Mouse (Mus musculus) forebrain, postnatal 0 days (tissue): Measurements from ENCODE around the gene Kcnma1. TPM values are rescaled to one million over a fixed set of nuclear protein-coding genes. Genes with fewer than 3 reads are reported as not detected.

Experiments used
- ATAC-seq: fragments of 200-750 bp; cut with Nextera tagmentation; 2 replicates; pipeline ENCODE4 v1.8.0; 2017; ENCODE audit warnings: mild to moderate bottlenecking, moderate library complexity
- DNase-seq: peaks from one replicate; pipeline ENCODE4 v3.0.0-alpha.2; 2015
- H3K27ac ChIP-seq: fragments of 300-500 bp; sonication (generic); 2 replicates; pipeline ENCODE4 v1.5.1; 2014; ENCODE audit warnings: low read depth, mild to moderate bottlenecking, antibody characterized with exemption, low read length, moderate library complexity, mixed read lengths
- H3K27me3 ChIP-seq: fragments of 300-500 bp; sonication (generic); 2 replicates; pipeline ENCODE4 v1.6.1; 2014; ENCODE audit warnings: mild to moderate bottlenecking, low read length, mixed read lengths; ENCODE audit not compliant: insufficient read depth
- H3K36me3 ChIP-seq: fragments of 300-500 bp; sonication (generic); 2 replicates; pipeline ENCODE4 v1.6.1; 2014; ENCODE audit warnings: mild to moderate bottlenecking, moderate library complexity; ENCODE audit not compliant: insufficient read depth
- H3K4me1 ChIP-seq: fragments of 300-500 bp; sonication (generic); 2 replicates; pipeline ENCODE4 v1.6.1; 2014; ENCODE audit warnings: antibody characterized with exemption; ENCODE audit not compliant: insufficient read depth
- H3K4me2 ChIP-seq: fragments of 300-500 bp; sonication (generic); 2 replicates; pipeline ENCODE4 v1.6.1; 2014; ENCODE audit warnings: low read depth, mild to moderate bottlenecking, moderate library complexity
- H3K4me3 ChIP-seq: fragments of 300-500 bp; sonication (generic); 2 replicates; pipeline ENCODE4 v1.5.1; 2014; ENCODE audit warnings: low read depth, low read length, mixed read lengths
- H3K9ac ChIP-seq: fragments of 300-500 bp; sonication (generic); 2 replicates; pipeline ENCODE4 v1.6.1; 2014; ENCODE audit warnings: mild to moderate bottlenecking
- H3K9me3 ChIP-seq: fragments of 300-500 bp; sonication (generic); 2 replicates; pipeline ENCODE4 v1.6.1; 2016; ENCODE audit warnings: low read length
- CTCF ChIP-seq: sonication (generic); IDR thresholded peaks from 2 replicates; pipeline ENCODE4 v1.5.1; 2016; ENCODE audit warnings: antibody characterized with exemption, control low read depth, low read depth
- WGBS: fragments of 180-500 bp; shearing (Covaris S2); extraction: QIAGEN DNeasy Blood & Tissue Kit; methylation state at CpG from one replicate; pipeline ENCODE4 v1.1.7; 2014; 5-methylcytosine and 5-hydroxymethylcytosine counted together
- polyA plus RNA-seq: library from polyadenylated mRNA; unstranded; fragments of >200 nt; fragmentation: Nextera tagmentation; extraction: Ambion mirVana; gene quantifications from 2 replicates; pipeline ENCODE4 v1.2.1, GENCODE M21; 2015
- total RNA-seq: library from RNA; depleted of rRNA; stranded (reverse); fragments of >200 nt; gene quantifications from 2 replicates; pipeline ENCODE4 v1.2.3, GENCODE M21; 2014

Kcnma1 gene
- total and polyA plus RNA-seq, 2 experiments from 2014 or later, result 18.7 to 35.8 TPM

GRCm38 (mm10) chr14:23899462-23899861 lies 114.8 kb downstream of the Kcnma1 start:
- 86% methylated on average over 5 of the region's 5 CpGs for WGBS

GRCm38 (mm10) chr14:23897815-23898214 lies 116.5 kb downstream of the Kcnma1 start:
- no peak overlapping the region for H3K9ac ChIP-seq
- H3K27ac ChIP-seq, result 0 out of 2 replicates have a peak overlapping the region, but pooled peaks have one; percentile 9
- ATAC-seq (no peak; the same call in 1 of the 2 replicates), DNase-seq (no peak)
- H3K27me3 ChIP-seq, result no peaks in the 10 kb centered on the region
- H3K4me1 ChIP-seq, result peaks cover 4% of the 10 kb centered on the region; the same call in 1 of the 2 replicates
- H3K9me3 ChIP-seq, result no peaks in the 10 kb centered on the region
- no peak for TF ChIP-seq CTCF
- WGBS, result 77% methylated on average over 5 of the region's 5 CpGs
- H3K4me3 ChIP-seq, result no peak overlapping the region
- H3K36me3 ChIP-seq, result no peaks in the 10 kb centered on the region
- H3K4me2 ChIP-seq, result no peak overlapping the region

More at GRCm38 (mm10) chr14:23899462-23899861, 114.8 kb downstream of the Kcnma1 start:
- Histone ChIP-seq H3K4me1 (peaks cover 5% of the 10 kb centered on the region; the same call in 1 of the 2 replicates), H3K27me3 (no peaks in the 10 kb centered on the region), H3K4me3 (no peak overlapping the region), H3K36me3 (no peaks in the 10 kb centered on the region), H3K9me3 (no peaks in the 10 kb centered on the region), H3K9ac (no peak overlapping the region), H3K27ac (no peak overlapping the region), H3K4me2 (no peak overlapping the region)
- ATAC-seq, result no peak
- no peak for DNase-seq
- TF ChIP-seq CTCF, result no peak

DNA sequence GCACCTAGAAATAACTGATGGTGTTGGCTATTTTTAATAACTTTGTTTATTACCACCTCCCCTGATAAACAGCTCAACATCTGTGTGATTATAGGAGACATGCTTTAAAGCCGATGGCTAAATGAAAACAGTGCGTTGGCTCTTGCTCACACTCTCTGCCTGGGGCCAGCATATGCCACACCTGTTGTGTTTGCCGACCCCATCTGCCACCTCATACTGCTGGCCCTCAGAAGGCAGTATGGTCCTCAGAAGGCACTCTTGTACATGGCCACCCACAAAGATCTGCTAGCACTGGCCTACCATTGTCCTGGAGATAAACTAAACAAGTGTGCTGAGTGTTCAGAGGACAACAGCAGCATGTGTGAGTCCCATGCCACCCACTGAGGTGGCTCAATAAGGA lies 118.3 kb downstream of the Kcnma1 start:
- H3K4me3 ChIP-seq, result no peak overlapping the region
- no peak overlapping the region for H3K4me2 ChIP-seq
- no peak for TF ChIP-seq CTCF
- no peaks in the 10 kb centered on the region for H3K36me3 ChIP-seq
- no peak overlapping the region for H3K27ac ChIP-seq
- 57% methylated on average over 3 of the region's 3 CpGs for WGBS
- H3K9me3 ChIP-seq, result no peaks in the 10 kb centered on the region
- H3K27me3 ChIP-seq, result no peaks in the 10 kb centered on the region
- no peak for ATAC-seq
- no peak for DNase-seq
- no peak overlapping the region for H3K9ac ChIP-seq
- H3K4me1 ChIP-seq, result 0 out of 2 replicates have a peak, but pooled peaks cover 3% of the 10 kb centered on the region

GRCm38 (mm10) chr14:23886112-23886511 lies 128.2 kb downstream of the Kcnma1 start:
- no peaks in the 10 kb centered on the region for H3K9me3 ChIP-seq
- H3K4me2 ChIP-seq, result no peak overlapping the region
- H3K9ac ChIP-seq, result no peak overlapping the region
- H3K4me3 ChIP-seq, result no peak overlapping the region
- no peaks in the 10 kb centered on the region for H3K27me3 ChIP-seq
- no peaks in the 10 kb centered on the region for H3K4me1 ChIP-seq
- H3K27ac ChIP-seq, result no peak overlapping the region
- DNase-seq (no peak), ATAC-seq (no peak)
- H3K36me3 ChIP-seq, result no peaks in the 10 kb centered on the region
- no peak for TF ChIP-seq CTCF
- WGBS, result 86% methylated on average over 4 of the region's 4 CpGs

DNA sequence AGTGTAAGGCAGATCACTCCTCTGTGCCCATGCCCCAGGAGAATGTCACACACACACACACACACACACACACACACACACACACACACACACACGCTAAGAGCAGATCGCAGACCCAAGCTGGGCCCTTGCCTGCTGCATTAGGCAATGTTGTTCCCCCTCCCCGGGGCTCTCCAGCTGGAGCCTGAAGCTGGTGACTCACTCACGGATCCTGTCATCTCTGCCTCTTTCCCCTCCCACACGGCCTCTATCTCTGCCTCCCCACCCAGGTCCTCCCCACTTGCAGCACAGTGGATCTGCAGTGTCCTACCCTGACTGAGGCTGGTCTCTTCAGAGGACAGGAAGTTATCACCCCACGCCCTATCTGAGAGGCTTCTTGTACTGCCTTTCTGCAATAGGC lies 128.8 kb downstream of the Kcnma1 start:
- WGBS, result 64% methylated on average over 6 of the region's 6 CpGs
- H3K9me3 ChIP-seq, result no peaks in the 10 kb centered on the region
- DNase-seq, result peak; percentile 24
- H3K36me3 ChIP-seq, result no peaks in the 10 kb centered on the region
- H3K4me1 ChIP-seq, result no peaks in the 10 kb centered on the region
- H3K4me2 ChIP-seq, result no peak overlapping the region
- H3K9ac ChIP-seq, result no peak overlapping the region
- no peaks in the 10 kb centered on the region for H3K27me3 ChIP-seq
- no peak overlapping the region for H3K4me3 ChIP-seq
- no peak for TF ChIP-seq CTCF
- no peak overlapping the region for H3K27ac ChIP-seq
- peak; percentile 80 for ATAC-seq

DNA sequence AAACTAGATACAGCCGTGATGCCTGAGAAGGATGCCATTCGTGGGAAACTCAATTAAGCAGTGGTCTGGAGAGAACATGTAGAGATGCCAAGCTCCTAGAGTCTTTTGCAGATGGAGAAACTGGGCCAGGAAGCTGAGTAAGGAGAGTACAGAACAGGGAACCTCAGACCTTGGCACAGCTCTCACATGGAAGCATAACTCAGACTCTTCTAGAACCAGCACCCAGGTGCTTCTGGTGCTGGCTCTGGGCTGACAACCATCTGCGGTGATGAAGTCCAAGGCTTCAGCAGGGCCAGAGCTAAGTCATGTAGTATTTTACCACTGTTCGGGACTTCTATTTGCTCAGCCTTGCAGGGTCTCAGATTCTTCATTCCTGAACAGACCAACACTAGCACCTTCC lies 129.2 kb downstream of the Kcnma1 start:
- no peak overlapping the region for H3K4me3 ChIP-seq
- no peak overlapping the region for H3K4me2 ChIP-seq
- no peaks in the 10 kb centered on the region for H3K9me3 ChIP-seq
- no peaks in the 10 kb centered on the region for H3K4me1 ChIP-seq
- ATAC-seq (no peak), DNase-seq (no peak)
- no peaks in the 10 kb centered on the region for H3K27me3 ChIP-seq
- no peak overlapping the region for H3K27ac ChIP-seq
- 86% methylated on average over 4 of the region's 4 CpGs for WGBS
- H3K36me3 ChIP-seq, result no peaks in the 10 kb centered on the region
- no peak overlapping the region for H3K9ac ChIP-seq
- no peak for TF ChIP-seq CTCF

GRCm38 (mm10) chr14:23882001-23882400 lies 132.3 kb downstream of the Kcnma1 start:
- Histone ChIP-seq H3K4me2 (no peak overlapping the region), H3K36me3 (no peaks in the 10 kb centered on the region), H3K27ac (no peak overlapping the region), H3K4me3 (no peak overlapping the region), H3K4me1 (no peaks in the 10 kb centered on the region), H3K9ac (no peak overlapping the region), H3K27me3 (no peaks in the 10 kb centered on the region), H3K9me3 (no peaks in the 10 kb centered on the region)
- ATAC-seq (no peak), DNase-seq (no peak)
- no peak for TF ChIP-seq CTCF
- WGBS, result 76% methylated on average over 1 of the region's 1 CpGs

DNA sequence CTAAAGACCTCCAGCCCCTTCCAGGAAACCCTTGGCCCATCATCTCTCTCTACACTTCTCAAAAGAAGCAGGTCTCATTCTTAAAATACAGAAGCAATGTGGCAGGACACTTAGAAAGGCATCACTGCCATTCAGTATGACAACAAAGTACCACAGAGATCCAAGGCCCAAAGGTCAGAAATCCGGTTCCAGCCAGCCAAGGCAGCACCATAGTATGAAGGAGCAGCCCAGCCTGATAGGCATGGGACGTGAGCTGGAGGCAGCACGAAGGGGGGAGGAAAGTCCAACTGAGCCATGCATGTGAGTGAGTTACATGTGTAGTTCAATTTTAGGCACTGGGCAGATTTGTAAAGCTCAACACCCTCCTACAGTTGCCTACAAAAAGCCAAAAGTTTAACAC lies 135.0 kb downstream of the Kcnma1 start:
- Histone ChIP-seq H3K9me3 (no peaks in the 10 kb centered on the region), H3K36me3 (no peaks in the 10 kb centered on the region), H3K27me3 (no peaks in the 10 kb centered on the region), H3K4me2 (no peak overlapping the region), H3K4me1 (no peaks in the 10 kb centered on the region), H3K9ac (no peak overlapping the region), H3K27ac (no peak overlapping the region), H3K4me3 (no peak overlapping the region)
- DNase-seq (no peak), ATAC-seq (no peak)
- TF ChIP-seq CTCF, result no peak
- WGBS, result 86% methylated on average over 3 of the region's 3 CpGs
